Mouse (Mus musculus): ENCODE data around the gene Wrap73. TPM values are rescaled to one million over a fixed set of nuclear protein-coding genes. Genes with fewer than 3 reads are reported as not detected.

Gene Wrap73
- total and polyA plus RNA-seq, 3 experiments, result 32.1 to 77.6 (median 49.3) TPM

- Histone ChIP-seq H3K9me3 (replicated peaks; ENCODE audit: low read length) (peaks cover 3% of the 10 kb centered on the region), H3K9ac (ENCODE audit: insufficient read depth, low read depth) (no peak overlapping the region), H3K27me3 (replicated peaks) (peaks cover 14% of the 10 kb centered on the region), H3K4me1 (ENCODE audit: control insufficient read depth in 1 of 2, insufficient read depth in 2 of 2) (no peaks in the 10 kb centered on the region), H3K36me3 (replicated peaks in 1 of 2; ENCODE audit: control insufficient read depth in 1 of 2, insufficient read depth in 1 of 2, low read length in 1 of 2) (no peaks in the 10 kb centered on the region), H3K4me2 (ENCODE audit: insufficient read depth, low read depth, poor library complexity, severe bottlenecking) (no peak overlapping the region), H3K79me2 (replicated peaks; ENCODE audit: control insufficient read depth, extremely low read depth, insufficient read depth, poor library complexity, severe bottlenecking) (no peaks in the 10 kb centered on the region), H3K27ac (ENCODE audit: insufficient read depth, low read depth) (no peak overlapping the region), H3K4me3 (replicated peaks in 1 of 3; ENCODE audit: low read depth in 2 of 3, low read length in 2 of 3, poor library complexity in 1 of 3) (no peak overlapping the region)
- dilution Hi-C loops (cut with MboI; ENCODE audit: extremely low pct_ligation_motif_present, extremely low pct_unique_long_range_greater_than_20kb, low sequenced_read_pairs), result no loop called here
- in situ Hi-C loops (cut with MboI; ENCODE audit: low pct_ligation_motif_present, low pct_unique_long_range_greater_than_20kb, low sequenced_read_pairs), result loop anchor here (5.0 to 25.0 kb wide), 2 partner anchors 43 to 602 kb away; no protein-coding TSS in a partner anchor
- DNase-seq (ENCODE audit: extremely low read depth), result no peak
- TF ChIP-seq JUN (IDR thresholded peaks at IDR 0.05; ENCODE audit: insufficient read depth, low read depth, low read length), result no peak
- TF ChIP-seq NRF1 (IDR thresholded peaks at IDR 0.05; ENCODE audit: low read depth, low read length), result no peak
- TF ChIP-seq SIN3A (IDR thresholded peaks at IDR 0.05; ENCODE audit: low read length), result no peak
- TF ChIP-seq MAFK (IDR thresholded peaks at IDR 0.05; ENCODE audit: insufficient replicate concordance, low read length), result no peak
- no peak for TF ChIP-seq ZNF384 (IDR thresholded peaks at IDR 0.05; ENCODE audit: low read depth, low read length)
- no peak for TF ChIP-seq ZKSCAN1 (IDR thresholded peaks at IDR 0.05; ENCODE audit: borderline replicate concordance, low read depth, low read length)
- no peak for TF ChIP-seq SMC3 (IDR thresholded peaks at IDR 0.05; ENCODE audit: low read depth, low read length)
- TF ChIP-seq E2F4 (IDR thresholded peaks at IDR 0.05; ENCODE audit: insufficient replicate concordance, low read depth, low read length), result no peak
- no peak for TF ChIP-seq BHLHE40 (IDR thresholded peaks at IDR 0.05; ENCODE audit: low read depth, low read length)
- no peak for TF ChIP-seq ZC3H11A (IDR thresholded peaks at IDR 0.05; ENCODE audit: low read depth, low read length)
- TF ChIP-seq EP300 (IDR thresholded peaks at IDR 0.05; ENCODE audit: low read length), result no peak
- no peak for TF ChIP-seq GABPA (IDR thresholded peaks at IDR 0.05; ENCODE audit: insufficient replicate concordance, low read depth, low read length)
- no peak for TF ChIP-seq USF1 (IDR thresholded peaks at IDR 0.05; ENCODE audit: low read depth, low read length)
- no peak for TF ChIP-seq KAT2A (IDR thresholded peaks at IDR 0.05; ENCODE audit: insufficient replicate concordance, low read length)
- TF ChIP-seq CTCF (conservative IDR thresholded peaks at IDR 0.05 in 1 of 2, IDR thresholded peaks at IDR 0.05 in 1 of 2; ENCODE audit: low read depth in 2 of 2, low read length in 2 of 2), result no peak
- no peak for TF ChIP-seq MXI1 (IDR thresholded peaks at IDR 0.05; ENCODE audit: low read depth, low read length)
- no peak for TF ChIP-seq ZMIZ1 (IDR thresholded peaks at IDR 0.05; ENCODE audit: low read depth, low read length)
These were observed 67.7 kb downstream of the Wrap73 start for GRCm38 (mm10) chr4:154209825-154210224.

GRCm38 (mm10) chr4:154211459-154211858, 69.3 kb downstream of the Wrap73 start:
- TF ChIP-seq E2F4 (IDR thresholded peaks at IDR 0.05; ENCODE audit: insufficient replicate concordance, low read depth, low read length) (no peak), CHD1 (IDR thresholded peaks at IDR 0.05; ENCODE audit: low read depth, low read length) (no peak), MYC (IDR thresholded peaks at IDR 0.05; ENCODE audit: low read depth, low read length) (no peak), KAT2A (IDR thresholded peaks at IDR 0.05; ENCODE audit: insufficient replicate concordance, low read length) (no peak), MAZ (IDR thresholded peaks at IDR 0.05; ENCODE audit: low read depth, low read length) (no peak)
- H3K9me3 ChIP-seq (replicated peaks; ENCODE audit: low read length), result peaks cover 7% of the 10 kb centered on the region
- peaks cover 6% of the 10 kb centered on the region for H3K27me3 ChIP-seq (replicated peaks)
- no peaks in the 10 kb centered on the region for H3K79me2 ChIP-seq (replicated peaks; ENCODE audit: control insufficient read depth, extremely low read depth, insufficient read depth, poor library complexity, severe bottlenecking)
- H3K4me3 ChIP-seq (replicated peaks in 1 of 3; ENCODE audit: low read depth in 2 of 3, low read length in 2 of 3, poor library complexity in 1 of 3), result no peak overlapping the region
- no peak for DNase-seq (ENCODE audit: extremely low read depth)
- dilution Hi-C loops (cut with MboI; ENCODE audit: extremely low pct_ligation_motif_present, extremely low pct_unique_long_range_greater_than_20kb, low sequenced_read_pairs), result no loop called here
- no peak overlapping the region for H3K4me2 ChIP-seq (ENCODE audit: insufficient read depth, low read depth, poor library complexity, severe bottlenecking)
- no peaks in the 10 kb centered on the region for H3K36me3 ChIP-seq (replicated peaks in 1 of 2; ENCODE audit: control insufficient read depth in 1 of 2, insufficient read depth in 1 of 2, low read length in 1 of 2)
- no peak overlapping the region for H3K9ac ChIP-seq (ENCODE audit: insufficient read depth, low read depth)
- H3K4me1 ChIP-seq (ENCODE audit: control insufficient read depth in 1 of 2, insufficient read depth in 2 of 2), result no peaks in the 10 kb centered on the region
- no peak overlapping the region for H3K27ac ChIP-seq (ENCODE audit: insufficient read depth, low read depth)
- in situ Hi-C loops (cut with MboI; ENCODE audit: low pct_ligation_motif_present, low pct_unique_long_range_greater_than_20kb, low sequenced_read_pairs), result loop anchor here (25.0 kb wide), 1 partner anchor 601 kb away; no protein-coding TSS in a partner anchor
